Mouse (Mus musculus): Measurements from ENCODE around the gene Coro7.

- TF ChIP-seq CTCF (IDR thresholded peaks at IDR 0.05; ENCODE audit: control insufficient read depth, insufficient read depth, insufficient replicate concordance, low read depth, low read length) (no peak), POLR2A (IDR thresholded peaks at IDR 0.05; ENCODE audit: control insufficient read depth, low read depth, low read length) (no peak)
These were observed 77.4 kb downstream of the Coro7 start for GRCm38 (mm10) chr16:4602189-4602588.
